Mouse (Mus musculus) G1E (cell line): ENCODE data around the gene Schip1.

Source experiments
- CTCF ChIP-seq: IDR thresholded peaks from 2 replicates; pipeline ENCODE4 v1.5.1; 2012; ENCODE audit warnings: low read depth, low read length, inconsistent platforms, mixed read lengths
- GATA1 ChIP-seq: IDR thresholded peaks from 2 replicates; pipeline ENCODE4 v1.6.1; 2012; ENCODE audit warnings: borderline replicate concordance, low read length, inconsistent platforms, mixed read lengths
- GATA2 ChIP-seq: IDR thresholded peaks from 2 replicates; pipeline ENCODE4 v1.6.1; 2012; ENCODE audit warnings: low read depth, low read length, inconsistent platforms, borderline replicate concordance
- TAL1 ChIP-seq: conservative IDR thresholded peaks from 2 replicates; pipeline ENCODE4 v1.6.1; 2012; ENCODE audit warnings: low read depth, low read length, inconsistent platforms, mixed read lengths

- TF ChIP-seq TAL1 (no peak), CTCF (no peak), GATA1 (no peak), GATA2 (no peak)
These were observed 96.2 kb downstream of the Schip1 start for GRCm38 (mm10) chr3:68160760-68161159.
